ENCODE assay signal across 9 mouse cellular contexts in genomic region chr19:43615074-43615445, GRCm38 (mm10). TPM values are rescaled to one million over a fixed set of nuclear protein-coding genes. Genes with fewer than 3 reads are reported as not detected.
DNase-seq lines count a peak whose midpoint lies in the region; ATAC-seq and TF ChIP-seq lines count a peak whose summit lies in the region.
"Had no signal": no experiment of that assay in that cellular context is flagged by ENCODE, and none has a peak within 500 bp of the region (broad histone marks: within the 10 kb centered on the region; RNA-seq: fewer than 3 reads in every experiment).

No protein-coding gene starts in this region.

- intact Hi-C loops in gastrocnemius, adult 2 months (cut with DNase I), result no loop called here
- intact Hi-C loops in gastrocnemius, postnatal 36 days (cut with DNase I), result no loop called here

- peak overlapping the region; percentile 63 for H3K4me3 ChIP-seq in gastrocnemius, adult 2 months
- H3K4me3 ChIP-seq in brown adipose tissue, adult 24 weeks (ENCODE audit: insufficient read depth, low read depth, low read length), result peak overlapping the region; percentile 23
- H3K4me3 ChIP-seq in hindbrain, embryonic 10.5 days, result peak overlapping the region; percentile 52
- peak overlapping the region; percentile 42 for H3K4me3 ChIP-seq in midbrain, embryonic 12.5 days

- under 1% methylated on average over 20 of the region's 20 CpGs for WGBS in hindbrain, embryonic 10.5 days
- WGBS in midbrain, embryonic 12.5 days, result under 1% methylated on average over 20 of the region's 20 CpGs

- DNase-seq in gastrocnemius, adult 2 months, result no peak
- DNase-seq in gastrocnemius, postnatal 36 days, result no peak
- DNase-seq in hindbrain, embryonic 10.5 days (ENCODE audit: low spot score), result no peak
- DNase-seq in testis, postnatal 14 days (ENCODE audit: low spot score), result no peak
- no peak for DNase-seq in layer of hippocampus, postnatal 10 days (ENCODE audit: low spot score in 2 of 2)
- no peak for DNase-seq in adrenal gland, adult 2 months

- peaks cover 100% of the 10 kb centered on the region for H3K27me3 ChIP-seq in hindbrain, embryonic 10.5 days (ENCODE audit: insufficient read depth, poor library complexity, severe bottlenecking)
- peaks cover 100% of the 10 kb centered on the region for H3K27me3 ChIP-seq in midbrain, embryonic 12.5 days

- H3K9ac ChIP-seq in midbrain, embryonic 12.5 days (replicated peaks), result peak overlapping the region; percentile 53

- no peak overlapping the region for H3K27ac ChIP-seq in gastrocnemius, adult 2 months
- no peak overlapping the region for H3K27ac ChIP-seq in brown adipose tissue, adult 24 weeks (replicated peaks; ENCODE audit: low read depth, low read length)
- peak overlapping the region; percentile 81 for H3K27ac ChIP-seq in hindbrain, embryonic 10.5 days
- no peak overlapping the region for H3K27ac ChIP-seq in midbrain, embryonic 12.5 days (replicated peaks)

- no peak for ATAC-seq in midbrain, embryonic 12.5 days (ENCODE audit: low FRiP score, low read depth)

- no peaks in the 10 kb centered on the region for H3K9me3 ChIP-seq in hindbrain, embryonic 10.5 days
- no peaks in the 10 kb centered on the region for H3K9me3 ChIP-seq in midbrain, embryonic 12.5 days

- TF ChIP-seq CTCF in gastrocnemius, adult 2 months (IDR thresholded peaks at IDR 0.05), result no peak

- peak overlapping the region; percentile 65 for H3K4me2 ChIP-seq in midbrain, embryonic 12.5 days (replicated peaks)

- H3K4me1 ChIP-seq in brown adipose tissue, adult 24 weeks (ENCODE audit: control insufficient read depth, insufficient read depth, insufficient read length, low read length), result 0 out of 2 replicates have a peak, but pooled peaks cover 4% of the 10 kb centered on the region
- H3K4me1 ChIP-seq in hindbrain, embryonic 10.5 days (replicated peaks), result peaks cover 62% of the 10 kb centered on the region
- peaks cover 59% of the 10 kb centered on the region for H3K4me1 ChIP-seq in midbrain, embryonic 12.5 days

- H3K36me3 ChIP-seq in hindbrain, embryonic 10.5 days, result no peaks in the 10 kb centered on the region
- H3K36me3 ChIP-seq in midbrain, embryonic 12.5 days, result no peaks in the 10 kb centered on the region

RNA-seq across cellular contexts. Expression of gene Nkx2-3, which starts 2.9 kb away (rescaled TPM):
- not detected for total RNA-seq in gastrocnemius, adult 2 months (2021)
- total RNA-seq in gastrocnemius, postnatal 36 days (2021), result not detected
- polyA plus RNA-seq in brown adipose tissue, adult 24 weeks (2012; ENCODE audit: insufficient read depth, insufficient read length, missing spikeins), result not detected in 2 replicates
- 0.56 and 1.0 TPM in 2 replicates for polyA plus RNA-seq in hindbrain, embryonic 10.5 days (2016; fragmentation: Nextera tagmentation; extraction: Ambion mirVana)
- 0.97 and 2.5 TPM in 2 replicates for polyA plus RNA-seq in midbrain, embryonic 12.5 days (2016; fragmentation: Nextera tagmentation; extraction: Ambion mirVana)
- total RNA-seq in layer of hippocampus, postnatal 10 days (2021), result not detected
- total RNA-seq in adrenal gland, adult 2 months (2021), result not detected
- not detected in 2 replicates for polyA plus RNA-seq in adrenal gland, adult 2 months (2012; rRNA removed)
- total RNA-seq: heart, postnatal 36 days had no signal

RNA-seq across cellular contexts. Expression of gene Slc25a28, which starts 59.6 kb away (rescaled TPM):
- total RNA-seq in gastrocnemius, adult 2 months (2021), result 10 to 100 TPM; 21.2 to 28.7 TPM
- 10 to 100 TPM; 20.6 to 25.2 TPM for total RNA-seq in gastrocnemius, postnatal 36 days (2021)
- 33.1 and 35.6 TPM in 2 replicates for polyA plus RNA-seq in brown adipose tissue, adult 24 weeks (2012; ENCODE audit: insufficient read depth, insufficient read length, missing spikeins)
- polyA plus RNA-seq in hindbrain, embryonic 10.5 days (2016; fragmentation: Nextera tagmentation; extraction: Ambion mirVana), result 9.2 and 12.3 TPM in 2 replicates
- polyA plus RNA-seq in midbrain, embryonic 12.5 days (2016; fragmentation: Nextera tagmentation; extraction: Ambion mirVana), result 15.8 and 16.7 TPM in 2 replicates
- total RNA-seq in layer of hippocampus, postnatal 10 days (2021), result 10 to 100 TPM; 36.2 to 40.2 TPM
- 10 to 100 TPM; 62.3 to 73.1 TPM for total RNA-seq in adrenal gland, adult 2 months (2021)
- polyA plus RNA-seq in adrenal gland, adult 2 months (2012; rRNA removed), result 93.6 and 111 TPM in 2 replicates
